Mouse (Mus musculus) central nervous system, embryonic 11.5 days (tissue): ENCODE measurements around the gene Fbf1. TPM values are rescaled to one million over a fixed set of nuclear protein-coding genes. Genes with fewer than 3 reads are reported as not detected.

Source experiments
- polyA plus RNA-seq: library from polyadenylated mRNA; depleted of rRNA; stranded (reverse); fragments of >200 nt; gene quantifications from 2 replicates; pipeline ENCODE4 v1.2.3, GENCODE M21; 2012; rRNA removed

Fbf1 gene
- polyA plus RNA-seq = 90.4 and 121 TPM in 2 replicates

DNA sequence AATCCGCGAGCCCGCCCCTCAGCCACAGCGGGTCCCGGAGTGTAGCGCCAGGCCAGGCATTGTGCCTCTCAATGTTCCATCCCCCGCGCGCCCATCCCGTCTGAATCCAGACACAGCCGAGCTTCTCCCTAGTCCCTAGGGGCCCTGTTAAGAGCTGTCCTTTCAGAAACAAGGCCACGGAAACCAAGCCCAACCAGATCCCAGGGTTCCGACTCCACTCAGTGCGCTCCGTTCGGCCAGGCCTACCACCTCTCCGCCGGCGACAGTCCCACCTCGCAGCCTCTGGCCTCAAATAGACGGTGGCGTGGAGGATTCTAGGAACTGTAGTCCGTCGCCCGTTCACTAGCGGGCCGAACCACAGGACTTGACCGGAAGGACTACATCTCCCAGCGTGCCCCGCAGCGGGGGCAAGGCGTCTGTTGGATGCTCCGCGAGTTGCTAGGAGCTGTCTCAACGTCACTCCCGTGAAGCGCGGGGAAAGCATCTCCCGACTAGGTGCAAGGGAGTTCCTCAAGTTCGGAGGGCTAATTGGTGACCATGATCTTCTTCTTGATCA is at the start of gene Fbf1:
Gene Fbf1 (minus strand): TSS at position 283 of the 556 bp plus-strand sequence.

DNA sequence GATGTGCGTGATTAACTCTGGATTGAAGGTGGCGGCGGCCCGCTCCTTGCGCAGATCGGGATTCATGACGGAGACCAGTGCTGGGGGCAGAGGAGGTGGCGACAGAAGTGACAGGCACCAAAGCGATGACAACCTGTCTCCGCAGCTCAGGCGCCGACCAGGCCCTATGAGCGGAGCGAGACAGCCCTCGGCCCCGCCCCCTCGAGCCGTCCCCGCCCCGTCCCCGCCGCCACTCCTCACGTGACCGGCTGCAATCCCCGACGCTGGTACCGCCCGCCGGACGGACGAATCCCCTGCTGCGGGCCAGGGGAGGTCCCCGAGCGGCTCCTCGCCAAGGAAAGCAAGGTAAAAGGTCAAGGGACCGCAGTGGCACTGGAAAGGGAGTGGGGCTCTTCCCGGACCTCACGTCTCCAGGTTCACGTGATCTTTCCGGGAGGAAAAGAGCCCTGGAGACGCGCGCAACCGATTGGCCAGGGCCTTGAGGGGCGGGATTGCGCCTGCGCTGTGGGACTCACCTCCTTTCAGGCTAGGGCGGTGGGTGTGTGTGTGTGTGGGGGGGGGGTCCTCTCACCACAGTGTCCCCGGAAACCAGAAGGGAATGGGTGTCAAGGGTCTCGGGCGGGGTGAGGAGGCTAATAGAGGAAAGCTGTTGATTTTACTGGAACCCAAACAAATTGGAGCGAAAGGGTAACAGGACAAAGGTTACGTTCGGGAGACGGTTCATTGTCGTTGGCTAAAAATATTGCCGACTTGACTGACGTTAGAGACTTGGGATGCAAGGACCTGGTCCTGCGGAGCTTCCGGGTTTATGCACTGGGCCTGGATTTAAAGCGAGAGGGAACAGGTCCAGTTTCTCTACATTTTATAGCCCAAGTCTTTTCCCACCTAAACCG is 30.9 kb upstream of the Fbf1 start, which contains the start of the genes Ten1 and Acox1:
Gene Ten1 (plus strand): TSS at position 217 of the 893 bp plus-strand sequence.
Gene Acox1 (minus strand): TSS at position 407 of the 893 bp plus-strand sequence.

DNA sequence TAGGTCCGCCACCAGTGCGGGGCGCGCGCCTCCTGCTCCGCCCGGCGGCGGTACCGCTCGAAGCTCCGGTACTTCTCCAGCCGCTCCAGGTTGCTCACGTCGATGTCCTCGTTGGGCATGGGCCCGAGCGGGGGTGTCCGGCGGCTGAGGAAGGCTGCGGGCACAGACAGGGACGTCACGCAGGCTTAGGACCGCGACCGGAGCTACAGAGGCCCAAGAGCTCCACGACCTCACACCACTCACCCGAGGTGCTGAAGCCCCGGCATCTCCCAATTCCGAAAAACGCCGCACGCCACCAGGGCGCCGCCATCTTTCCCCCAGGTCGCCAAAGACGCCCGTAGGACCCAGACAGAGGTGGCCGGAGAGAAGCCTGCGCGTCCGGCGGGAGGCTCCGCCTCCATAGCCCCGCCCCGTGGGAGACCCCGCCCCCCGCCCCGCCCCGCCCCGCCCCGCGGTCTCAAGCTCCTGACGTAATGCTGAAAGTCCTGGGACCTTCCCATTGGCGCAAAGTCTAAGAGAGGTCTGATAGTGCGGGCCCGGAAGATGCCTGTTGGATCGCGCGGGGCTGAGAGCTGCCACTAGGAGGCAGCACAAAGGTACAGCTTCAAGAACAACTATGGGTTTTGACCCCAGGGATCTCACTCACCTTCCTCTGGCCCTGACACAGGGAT is 29.4 kb downstream of the Fbf1 start, which contains the start of gene Mrpl38:
Gene Mrpl38 (minus strand): TSS at position 401 of the 671 bp plus-strand sequence.

DNA sequence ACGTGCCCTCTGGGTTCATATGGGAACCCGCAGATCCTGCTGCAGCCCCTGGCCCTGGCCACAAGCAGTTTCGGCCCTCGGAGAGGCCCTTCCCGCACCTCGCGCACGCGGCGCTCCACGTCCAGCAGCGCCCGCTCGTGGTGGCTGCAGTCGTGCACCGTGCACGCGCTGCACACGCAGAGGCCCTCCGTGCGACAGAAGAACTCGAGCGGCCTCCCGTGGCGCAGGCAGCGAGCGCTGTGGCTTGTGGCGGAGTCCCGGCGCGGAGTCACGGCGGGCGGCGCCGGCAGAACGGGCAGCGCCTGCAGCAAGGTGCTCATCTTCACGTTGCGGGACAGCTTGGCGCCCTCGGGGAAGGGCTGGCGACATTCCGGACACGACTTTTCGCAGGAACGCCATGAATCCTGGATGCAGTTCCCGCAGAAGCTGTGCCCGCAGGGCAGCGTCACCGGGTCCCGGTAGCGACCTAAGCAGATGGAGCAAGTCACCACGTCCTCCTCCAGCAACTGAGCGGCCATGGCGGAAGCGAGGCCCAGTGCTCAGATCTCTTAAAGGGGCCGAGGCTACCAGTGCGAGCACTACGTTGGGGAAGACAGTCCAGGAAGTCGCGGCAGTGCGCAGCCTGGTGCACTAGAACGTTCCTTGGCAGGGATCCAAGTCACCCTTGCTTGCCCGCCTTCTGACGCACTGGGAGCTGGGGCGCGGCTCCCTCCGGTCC is 37.3 kb downstream of the Fbf1 start, which contains the start of gene Trim65:
Gene Trim65 (minus strand): TSS at position 641 of the 718 bp plus-strand sequence.

DNA sequence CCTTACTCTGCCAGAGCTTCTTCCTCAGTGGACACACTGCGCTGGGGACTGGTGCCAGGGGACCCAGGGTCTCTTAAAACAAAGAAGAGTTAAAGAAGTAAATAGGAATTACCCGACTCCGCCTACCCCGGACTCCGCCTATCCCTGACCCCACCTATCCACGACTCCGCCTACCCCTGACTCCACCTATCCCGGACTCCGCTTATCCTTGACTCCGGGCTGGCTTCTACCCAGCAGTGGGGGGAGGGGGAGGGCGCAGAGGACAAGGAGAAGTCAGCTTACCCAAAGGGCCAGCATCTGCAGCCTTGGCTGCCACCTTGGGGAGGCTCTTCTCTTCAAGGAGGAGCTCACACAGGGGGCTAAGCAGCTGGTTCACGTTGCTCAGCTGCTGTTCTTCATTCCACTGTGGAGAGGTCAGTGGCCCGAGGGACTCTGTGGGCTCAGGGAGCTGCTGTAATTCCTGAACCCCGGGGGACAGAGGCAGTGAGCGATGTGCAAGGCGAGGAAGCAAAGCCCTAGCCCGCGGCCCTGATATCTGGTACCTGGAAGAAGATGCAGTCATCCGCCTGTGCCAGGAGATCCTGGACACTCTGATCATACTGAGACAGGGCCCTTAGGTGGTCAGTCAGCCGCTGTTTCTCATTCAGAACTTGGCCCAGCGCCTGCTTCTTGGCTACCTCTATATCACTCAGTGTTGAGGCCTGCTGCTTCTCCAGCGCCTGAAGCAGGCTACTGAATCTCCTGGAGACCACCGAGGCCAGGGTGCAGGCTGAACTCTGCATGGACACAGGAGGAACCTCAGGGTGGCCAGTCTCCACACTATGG is 40.6 kb downstream of the Fbf1 start, which contains the start of gene Trim47:
Gene Trim47 (minus strand): TSS at position 55 of the 825 bp plus-strand sequence.

Other genes starting within 250 kb of the Fbf1 start
- 75.4 and 142 TPM in 2 replicates for gene Sap30bp, start 234.9 kb downstream of the Fbf1 start, polyA plus RNA-seq
- 27.1 and 28.0 TPM in 2 replicates for gene Recql5, start 234.7 kb downstream of the Fbf1 start, polyA plus RNA-seq
- 0.67 and 0.72 TPM in 2 replicates for gene Itgb4, start 193.5 kb downstream of the Fbf1 start, polyA plus RNA-seq
- 72.5 and 76.2 TPM in 2 replicates for gene Galk1, start 155.4 kb downstream of the Fbf1 start, polyA plus RNA-seq
- 838 and 897 TPM in 2 replicates for gene H3f3b, start 140.2 kb downstream of the Fbf1 start, polyA plus RNA-seq
- gene Unk, start 137.8 kb downstream of the Fbf1 start, polyA plus RNA-seq = 57.1 and 63.4 TPM in 2 replicates
- 2.0 and 3.3 TPM in 2 replicates for gene Unc13d, start 90.2 kb downstream of the Fbf1 start, polyA plus RNA-seq
- 42.1 and 67.0 TPM in 2 replicates for gene Wbp2, start 81.2 kb downstream of the Fbf1 start, polyA plus RNA-seq
- gene Trim47, start 41.0 kb downstream of the Fbf1 start, polyA plus RNA-seq = 3.0 TPM in 2 replicates
- 1.6 and 2.8 TPM in 2 replicates for gene Trim65, start 37.0 kb downstream of the Fbf1 start, polyA plus RNA-seq
- gene Mrpl38, start 29.3 kb downstream of the Fbf1 start, polyA plus RNA-seq = 41.1 and 57.1 TPM in 2 replicates
- 39.9 and 49.1 TPM in 2 replicates for gene Ten1, start 30.7 kb upstream of the Fbf1 start, polyA plus RNA-seq
- 25.4 and 35.0 TPM in 2 replicates for gene Acox1, start 30.9 kb upstream of the Fbf1 start, polyA plus RNA-seq
- gene Evpl, start 69.9 kb upstream of the Fbf1 start, polyA plus RNA-seq = 0.63 and 0.73 TPM in 2 replicates
- gene Srp68, start 106.1 kb upstream of the Fbf1 start, polyA plus RNA-seq = 90.9 and 101 TPM in 2 replicates
- gene Galr2, start 112.8 kb upstream of the Fbf1 start, polyA plus RNA-seq = 0.21 and 0.23 TPM in 2 replicates
- gene Exoc7, start 139.1 kb upstream of the Fbf1 start, polyA plus RNA-seq = 56.4 and 74.6 TPM in 2 replicates
- 6.3 and 10.8 TPM in 2 replicates for gene Foxj1, start 167.2 kb upstream of the Fbf1 start, polyA plus RNA-seq
- gene Rnf157, start 244.9 kb upstream of the Fbf1 start, polyA plus RNA-seq = 16.4 and 30.4 TPM in 2 replicates